Mouse (Mus musculus) liver, embryonic 14.5 days (tissue): Measurements from ENCODE around the gene Gen1. TPM values are rescaled to one million over a fixed set of nuclear protein-coding genes. Genes with fewer than 3 reads are reported as not detected.

Experiments
- ATAC-seq: fragments of 200-750 bp; cut with Nextera tagmentation; 2 replicates; pipeline ENCODE4 v1.8.0; 2017; ENCODE audit warnings: moderate number of reproducible peaks, mild to moderate bottlenecking, moderate library complexity; ENCODE audit not compliant: insufficient read depth
- DNase-seq, 3 experiments: peaks; one replicate each; pipeline ENCODE4 v3.0.0-alpha.2; 2012 to 2013; ENCODE audit warnings: low read depth in 3 of 3, low spot score in 3 of 3
- H3K27ac ChIP-seq: fragments of 300-500 bp; sonication (generic); 2 replicates; pipeline ENCODE4 v1.5.1; 2014; ENCODE audit warnings: moderate library complexity, mild to moderate bottlenecking, control low read depth, inconsistent platforms
- H3K27me3 ChIP-seq: fragments of 300-500 bp; sonication (generic); 2 replicates; pipeline ENCODE4 v1.6.1; 2014; ENCODE audit warnings: mild to moderate bottlenecking, low read length, moderate library complexity; ENCODE audit not compliant: control insufficient read depth, insufficient read depth
- H3K36me3 ChIP-seq: fragments of 300-500 bp; sonication (generic); replicated peaks from 2 replicates; pipeline ENCODE4 v1.6.1; 2014; ENCODE audit warnings: low read depth; ENCODE audit not compliant: control insufficient read depth, insufficient read depth
- H3K4me1 ChIP-seq, 2 experiments: fragments of 200-500 bp in 1 of 2; fragments of 300-500 bp in 1 of 2; sonication (generic) in 1 of 2; replicated peaks; 2 replicates each; pipeline ENCODE4 v1.6.1; 2012 to 2014; ENCODE audit warnings: antibody characterized with exemption in 1 of 2, inconsistent platforms in 1 of 2, low read length in 1 of 2; ENCODE audit not compliant: control insufficient read depth in 2 of 2, insufficient read depth in 2 of 2
- H3K4me2 ChIP-seq: fragments of 300-500 bp; sonication (generic); 2 replicates; pipeline ENCODE4 v1.6.1; 2014; ENCODE audit warnings: low read depth, mild to moderate bottlenecking, control low read depth, moderate library complexity
- H3K4me3 ChIP-seq, 2 experiments: fragments of 200-500 bp in 1 of 2; fragments of 300-500 bp in 1 of 2; sonication (generic) in 1 of 2; 2 replicates each; pipeline ENCODE4 v1.5.1; 2012 to 2014; ENCODE audit warnings: low read depth in 2 of 2, low read length in 2 of 2, mild to moderate bottlenecking in 2 of 2, control low read depth in 1 of 2, inconsistent platforms in 1 of 2, moderate library complexity in 1 of 2; ENCODE audit not compliant: insufficient read depth in 1 of 2
- H3K9ac ChIP-seq: fragments of 300-500 bp; sonication (generic); replicated peaks from 2 replicates; pipeline ENCODE4 v1.6.1; 2014; ENCODE audit warnings: mild to moderate bottlenecking, control low read depth, moderate library complexity
- H3K9me3 ChIP-seq: fragments of 300-500 bp; sonication (generic); 2 replicates; pipeline ENCODE4 v1.6.1; 2016; ENCODE audit warnings: low read length, mixed read lengths; ENCODE audit not compliant: control insufficient read depth
- CTCF ChIP-seq: IDR thresholded peaks from 2 replicates; pipeline ENCODE4 v1.5.1; 2016; ENCODE audit warnings: antibody characterized with exemption, low read depth, control low read depth
- EP300 ChIP-seq: IDR thresholded peaks from 2 replicates; pipeline ENCODE4 v1.6.1; 2016; ENCODE audit warnings: antibody characterized with exemption, low read depth
- WGBS: fragments of 180-500 bp; shearing (Covaris S2); extraction: QIAGEN DNeasy Blood & Tissue Kit; methylation state at CpG from one replicate; pipeline ENCODE4 v1.1.7; 2014; ENCODE audit not compliant: insufficient replicate concordance; 5-methylcytosine and 5-hydroxymethylcytosine counted together
- polyA plus RNA-seq, 2 experiments: library from polyadenylated mRNA; depleted of rRNA in 1 of 2; stranded (reverse) in 1 of 2; unstranded in 1 of 2; fragments of >200 nt; fragmentation: Nextera tagmentation in 1 of 2; extraction: Ambion mirVana in 1 of 2; gene quantifications; 2 replicates each; pipeline versions ENCODE4 v1.2.1 to v1.2.3; 2012 to 2014

Gene Gen1
- polyA plus RNA-seq (2012; rRNA removed) (3.4 and 4.4 TPM in 2 replicates), polyA plus RNA-seq (2014; fragmentation: Nextera tagmentation; extraction: Ambion mirVana) (10.9 and 11.5 TPM in 2 replicates)

DNA sequence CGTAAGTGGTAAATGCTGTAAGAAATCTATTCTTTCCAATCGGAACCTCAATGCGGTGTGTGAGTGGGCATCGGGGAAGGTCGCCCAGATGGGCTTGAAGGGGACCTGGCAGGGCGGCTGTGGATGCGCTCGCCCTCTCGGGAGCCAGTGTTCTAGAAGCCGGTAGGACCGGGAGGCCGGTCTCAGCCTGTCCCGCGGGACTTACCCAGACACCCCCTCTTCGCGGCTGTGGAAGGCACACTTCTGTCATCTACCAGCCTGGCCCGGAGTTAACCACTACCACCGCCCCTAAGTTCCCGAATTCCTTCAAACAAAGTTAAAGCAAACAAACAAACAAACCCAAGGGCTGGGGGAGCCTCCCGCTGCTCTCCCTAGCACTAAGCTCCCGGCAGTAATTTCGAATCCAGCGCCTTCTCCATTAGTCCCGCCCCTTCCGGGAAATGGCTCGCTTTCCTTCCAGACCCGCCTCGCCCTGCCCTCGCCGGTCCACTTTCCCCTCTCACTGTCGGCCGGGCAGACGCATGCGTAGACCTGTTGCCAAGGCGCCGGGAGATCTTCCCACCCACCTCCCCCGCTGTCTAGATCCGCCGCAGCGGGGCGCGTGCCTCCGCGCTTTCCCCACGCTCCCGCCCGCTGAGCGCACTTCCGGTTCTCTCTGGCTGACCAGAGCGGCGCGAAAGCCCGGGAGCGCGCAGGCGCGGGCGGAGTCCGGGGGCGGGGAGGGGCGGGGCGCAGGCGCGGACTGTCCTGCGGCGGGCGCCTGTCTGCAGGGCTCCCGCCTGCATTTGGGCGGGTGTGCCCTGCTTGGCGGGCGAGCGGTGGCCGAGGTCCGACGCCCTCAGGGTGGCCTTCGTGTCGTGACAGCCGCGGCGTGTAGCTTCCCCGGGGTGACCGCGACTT, at the start of gene Gen1, which contains the start of gene Smc6:
Gen1 (minus strand) TSS at position 420 of the 900 bp plus-strand sequence.
Smc6 (plus strand) TSS at position 505 of the 900 bp plus-strand sequence.
- no peaks in the 10 kb centered on the region for H3K27me3 ChIP-seq

DNA sequence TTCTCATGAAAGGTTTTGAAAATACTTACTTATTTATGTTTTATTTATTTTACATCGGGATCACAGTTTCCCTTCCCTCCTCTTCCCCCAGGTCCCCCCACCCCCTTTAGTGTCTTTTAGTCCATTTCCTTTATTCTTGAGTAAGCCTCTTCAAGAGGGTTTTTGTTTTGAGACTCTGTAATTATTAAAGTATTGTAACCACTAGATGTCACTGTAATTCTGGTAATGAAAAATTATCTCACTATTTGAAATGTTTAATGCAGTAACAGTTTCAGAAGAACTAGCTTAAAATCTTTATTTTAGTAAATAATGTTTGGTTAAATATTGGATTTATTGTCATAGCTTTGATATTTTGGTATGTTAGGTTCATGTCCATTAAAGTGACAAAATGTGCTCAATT, 48.2 kb upstream of the Gen1 start:
- ATAC-seq (no peak), DNase-seq (no peak)
- Histone ChIP-seq H3K36me3 (peaks cover 30% of the 10 kb centered on the region), H3K27ac (no peak overlapping the region), H3K4me2 (no peak overlapping the region), H3K27me3 (no peaks in the 10 kb centered on the region), H3K9me3 (no peaks in the 10 kb centered on the region), H3K4me1 (no peaks in the 10 kb centered on the region), H3K9ac (no peak overlapping the region), H3K4me3 (no peak overlapping the region)
- no peak for TF ChIP-seq CTCF
- no peak for TF ChIP-seq EP300
- WGBS, result 72% methylated on average over 1 of the region's 1 CpGs

More for the DNA sequence above, at the start of gene Gen1, which contains the start of gene Smc6:
- Histone ChIP-seq H3K4me2 (peak within 1 kb of the TSS; percentile 84), H3K36me3 (no peaks in the 10 kb centered on the region), H3K4me1 (peaks cover 6 to 10% of the 10 kb centered on the region in 2 experiments; a peak in 3 of 4 replicates), H3K27ac (peak within 1 kb of the TSS; percentile 84), H3K9me3 (no peaks in the 10 kb centered on the region), H3K9ac (peak within 1 kb of the TSS; percentile 94), H3K4me3 (peak within 1 kb of the TSS; percentile 80 to 96)
- ATAC-seq, result peak; percentile 95
- under 1% methylated on average over 79 of the region's 83 CpGs for WGBS
- peak; percentile 87 to 90 (median 87) for DNase-seq
- peak; percentile 32 for TF ChIP-seq CTCF
- TF ChIP-seq EP300, result 0 out of 2 replicates have a peak, but pooled peaks have one; percentile 21

DNA sequence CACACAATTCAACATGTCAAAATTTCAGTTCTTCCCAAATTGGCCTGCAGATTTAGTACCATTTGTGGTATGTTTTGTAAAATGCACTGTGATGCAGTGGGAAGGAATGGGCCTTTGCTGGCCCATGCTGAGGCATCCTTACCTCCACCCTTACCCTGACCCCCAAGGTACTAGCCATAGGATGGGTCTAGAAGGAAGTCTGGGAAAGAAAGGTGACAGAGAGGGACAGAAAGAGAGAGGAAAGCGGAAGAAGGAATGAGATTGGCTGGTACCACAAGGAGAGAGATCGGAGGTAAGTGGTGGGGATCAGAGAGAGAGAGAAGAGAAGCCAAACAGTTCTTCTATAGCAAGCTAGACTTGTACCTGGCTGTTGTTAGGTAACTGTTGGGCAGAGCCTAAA, 45.5 kb upstream of the Gen1 start:
- Histone ChIP-seq H3K9ac (no peak overlapping the region), H3K36me3 (peaks cover 39% of the 10 kb centered on the region), H3K4me3 (no peak overlapping the region), H3K4me2 (no peak overlapping the region), H3K27me3 (no peaks in the 10 kb centered on the region), H3K4me1 (no peaks in the 10 kb centered on the region), H3K27ac (no peak overlapping the region), H3K9me3 (no peaks in the 10 kb centered on the region)
- ATAC-seq (no peak), DNase-seq (no peak)
- no peak for TF ChIP-seq EP300
- TF ChIP-seq CTCF, result no peak
- WGBS, result 87% methylated on average over 2 of the region's 2 CpGs

DNA sequence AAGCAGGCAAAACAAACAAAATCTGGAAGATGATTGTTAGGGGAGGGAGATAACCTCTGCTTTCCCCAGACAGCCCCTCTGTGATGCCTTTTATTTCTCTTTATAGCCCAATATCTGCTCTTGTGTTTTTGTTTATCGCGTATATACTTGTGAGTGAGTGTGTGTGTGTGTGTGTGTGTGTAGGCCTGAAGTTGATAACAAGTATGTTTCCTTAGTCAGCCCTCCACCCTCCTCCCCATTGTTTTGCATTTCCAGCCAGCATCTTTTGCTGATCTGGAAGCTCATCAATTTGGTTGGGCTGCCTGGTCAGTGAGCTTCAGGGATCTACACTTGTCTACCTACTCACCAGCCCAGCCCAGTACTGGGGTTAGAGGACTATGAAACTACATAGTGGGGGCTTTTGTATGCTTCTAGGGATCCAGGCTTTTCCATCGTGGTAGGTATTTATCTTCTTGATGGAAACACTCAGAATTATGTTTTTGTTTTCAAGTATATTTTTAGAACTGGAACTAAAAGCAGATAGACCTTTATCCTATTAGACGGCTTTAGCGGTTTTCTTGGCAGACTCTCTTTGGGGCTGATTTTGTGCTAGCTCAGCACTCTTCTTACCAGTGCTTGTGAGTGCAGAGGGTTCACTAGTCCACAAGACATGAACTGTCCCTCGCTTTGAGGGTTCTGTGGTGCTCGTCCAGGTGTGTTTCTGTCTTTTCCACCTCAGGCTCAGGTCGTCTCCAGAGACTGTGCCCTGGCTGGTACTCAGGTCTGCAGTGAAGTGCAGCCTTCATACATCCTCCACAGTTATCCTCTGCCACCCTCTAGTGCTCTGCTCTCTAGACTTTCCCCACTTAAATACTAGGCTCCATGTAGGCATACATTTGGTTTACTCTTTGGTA, 41.4 kb upstream of the Gen1 start:
- Histone ChIP-seq H3K27me3 (no peaks in the 10 kb centered on the region), H3K4me1 (no peaks in the 10 kb centered on the region), H3K4me3 (no peak overlapping the region), H3K36me3 (peaks cover 50% of the 10 kb centered on the region), H3K9ac (no peak overlapping the region), H3K9me3 (no peaks in the 10 kb centered on the region), H3K27ac (no peak overlapping the region), H3K4me2 (no peak overlapping the region)
- ATAC-seq (no peak), DNase-seq (no peak)
- 79% methylated on average over 8 of the region's 8 CpGs for WGBS
- TF ChIP-seq CTCF (no peak), EP300 (no peak)
